Mouse (Mus musculus) midbrain, embryonic 13.5 days (tissue): ENCODE measurements at regions not wholly inside any gene's neighbourhood (a gene's known extent, or its start where the extent isn't known, plus 50 kb on each side); places are given as distances from the start of the nearest gene placed in this dataset.

Experiments used
- ATAC-seq: fragments of 200-750 bp; cut with Nextera tagmentation; 2 replicates; pipeline ENCODE4 v1.8.0; 2017; ENCODE audit warnings: mild to moderate bottlenecking, moderate TSS enrichment, moderate library complexity
- H3K27ac ChIP-seq: fragments of 300-500 bp; sonication (generic); 2 replicates; pipeline ENCODE4 v1.5.1; 2015; ENCODE audit warnings: inconsistent platforms, mild to moderate bottlenecking, moderate library complexity
- H3K27me3 ChIP-seq: fragments of 300-500 bp; sonication (generic); 2 replicates; pipeline ENCODE4 v1.6.1; 2015; ENCODE audit warnings: mild to moderate bottlenecking, inconsistent platforms
- H3K36me3 ChIP-seq: fragments of 300-500 bp; sonication (generic); 2 replicates; pipeline ENCODE4 v1.6.1; 2015; ENCODE audit warnings: mild to moderate bottlenecking, inconsistent platforms
- H3K4me1 ChIP-seq: fragments of 300-500 bp; sonication (generic); replicated peaks from 2 replicates; pipeline ENCODE4 v1.6.1; 2015; ENCODE audit warnings: inconsistent platforms
- H3K4me2 ChIP-seq: fragments of 300-500 bp; sonication (generic); replicated peaks from 2 replicates; pipeline ENCODE4 v1.6.1; 2015; ENCODE audit warnings: moderate library complexity, mild to moderate bottlenecking, inconsistent platforms
- H3K4me3 ChIP-seq: fragments of 300-500 bp; sonication (generic); replicated peaks from 2 replicates; pipeline ENCODE4 v1.5.1; 2015; ENCODE audit warnings: mild to moderate bottlenecking, inconsistent platforms
- H3K9ac ChIP-seq: fragments of 300-500 bp; sonication (generic); replicated peaks from 2 replicates; pipeline ENCODE4 v1.6.1; 2015; ENCODE audit warnings: mild to moderate bottlenecking, inconsistent platforms
- H3K9me3 ChIP-seq: fragments of 300-500 bp; sonication (generic); 2 replicates; pipeline ENCODE4 v1.6.1; 2016; ENCODE audit warnings: mild to moderate bottlenecking, inconsistent platforms
- WGBS: fragments of 180-500 bp; shearing (Covaris S2); methylation state at CpG from one replicate; pipeline ENCODE4 v1.1.7; 2015; 5-methylcytosine and 5-hydroxymethylcytosine counted together

DNA sequence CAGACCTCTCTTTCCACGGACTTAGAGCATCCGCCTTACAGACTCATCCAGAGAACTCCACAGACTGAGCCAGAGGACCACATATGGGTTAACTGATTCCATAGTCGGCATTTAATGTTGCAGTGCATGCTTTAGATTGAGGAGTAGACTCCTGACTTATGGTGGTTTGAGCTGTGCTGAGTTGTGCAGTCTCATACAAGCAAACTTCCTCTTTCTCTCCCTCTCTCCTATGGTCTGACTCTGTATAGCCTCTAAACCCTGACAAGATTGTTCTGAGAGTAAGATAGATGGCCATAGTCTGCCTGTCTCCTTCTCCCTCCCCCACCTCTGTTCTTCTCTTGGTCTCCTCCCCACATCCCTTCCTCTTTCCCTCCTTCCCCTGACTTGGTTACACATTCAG is 616.0 kb downstream of the Ryr2 start:
- 85% methylated on average over 3 of the region's 3 CpGs for WGBS
- no peaks in the 10 kb centered on the region for H3K27me3 ChIP-seq
- no peak overlapping the region for H3K27ac ChIP-seq
- no peak overlapping the region for H3K4me2 ChIP-seq
- no peaks in the 10 kb centered on the region for H3K9me3 ChIP-seq
- no peak for ATAC-seq
- H3K4me1 ChIP-seq: no peaks in the 10 kb centered on the region
- no peak overlapping the region for H3K4me3 ChIP-seq
- no peak overlapping the region for H3K9ac ChIP-seq
- H3K36me3 ChIP-seq: no peaks in the 10 kb centered on the region

DNA sequence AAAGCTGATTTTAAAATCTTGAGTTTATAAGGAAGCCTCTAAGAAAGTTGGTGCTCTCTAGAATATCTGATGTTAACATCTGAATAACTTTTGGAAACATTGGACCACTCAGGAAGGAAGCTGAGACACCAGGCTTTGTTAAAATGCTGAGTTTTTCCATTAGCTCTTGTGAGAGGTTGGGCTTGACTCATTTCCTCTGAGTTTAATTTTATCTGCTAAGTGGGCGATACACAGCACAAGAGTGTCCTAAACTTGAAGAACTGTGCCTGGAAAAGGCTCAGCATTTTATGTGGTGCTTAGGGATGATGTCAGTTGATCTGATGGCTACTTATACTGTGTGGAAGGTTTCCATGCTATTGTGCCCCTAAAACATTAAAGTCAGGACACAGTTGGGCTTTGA is 623.6 kb downstream of the Ryr2 start:
- H3K4me2 ChIP-seq: no peak overlapping the region
- ATAC-seq: no peak
- H3K9me3 ChIP-seq: no peaks in the 10 kb centered on the region
- no peaks in the 10 kb centered on the region for H3K36me3 ChIP-seq
- no peak overlapping the region for H3K9ac ChIP-seq
- H3K4me3 ChIP-seq: no peak overlapping the region
- no peak overlapping the region for H3K27ac ChIP-seq
- WGBS: 71% methylated on average over 1 of the region's 1 CpGs
- no peaks in the 10 kb centered on the region for H3K4me1 ChIP-seq
- H3K27me3 ChIP-seq: no peaks in the 10 kb centered on the region

DNA sequence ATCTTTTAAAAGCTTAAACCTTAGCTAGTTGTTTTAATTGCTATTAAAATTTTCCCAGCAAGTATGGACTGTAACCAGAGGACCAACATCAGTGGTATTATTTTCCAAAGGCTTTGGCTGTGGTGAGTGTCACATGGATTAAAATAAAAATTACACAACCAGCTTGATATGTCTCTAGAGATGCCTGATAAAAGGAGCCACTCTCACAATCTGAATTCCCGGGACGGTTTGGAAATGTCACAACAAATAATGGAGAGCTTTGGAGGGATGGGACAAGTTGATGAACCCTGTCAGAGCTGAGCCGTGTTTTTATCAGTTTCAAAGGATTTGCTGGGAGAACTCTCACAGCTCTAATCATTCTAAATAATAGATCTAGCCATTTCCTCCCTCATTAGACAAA is 624.0 kb downstream of the Ryr2 start:
- no peak overlapping the region for H3K4me3 ChIP-seq
- H3K27ac ChIP-seq: no peak overlapping the region
- H3K36me3 ChIP-seq: no peaks in the 10 kb centered on the region
- 26% methylated on average over 3 of the region's 3 CpGs for WGBS
- no peaks in the 10 kb centered on the region for H3K4me1 ChIP-seq
- ATAC-seq: no peak
- H3K9me3 ChIP-seq: no peaks in the 10 kb centered on the region
- no peaks in the 10 kb centered on the region for H3K27me3 ChIP-seq
- no peak overlapping the region for H3K9ac ChIP-seq
- H3K4me2 ChIP-seq: no peak overlapping the region

DNA sequence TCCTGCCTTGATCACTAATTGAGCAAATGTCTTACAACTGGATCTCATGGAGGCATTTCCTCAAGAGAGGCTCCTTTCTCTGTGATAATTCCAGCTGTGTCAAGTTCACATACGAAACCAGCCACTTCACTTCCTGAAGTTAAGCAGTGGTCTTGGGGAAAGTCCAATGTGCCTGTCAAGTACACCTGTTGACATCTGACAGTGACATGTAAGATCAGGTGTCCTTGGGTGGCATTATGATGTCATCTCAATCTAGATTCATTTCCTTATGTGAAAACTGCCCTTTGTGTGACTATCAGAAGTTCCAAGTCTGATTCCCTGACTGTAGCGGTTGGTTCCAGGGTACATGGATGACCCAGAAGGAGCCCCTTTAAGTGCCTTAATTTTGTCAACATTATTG is 646.5 kb downstream of the Ryr2 start:
- no peak overlapping the region for H3K4me2 ChIP-seq
- no peak overlapping the region for H3K4me3 ChIP-seq
- 89% methylated on average over 2 of the region's 2 CpGs for WGBS

DNA sequence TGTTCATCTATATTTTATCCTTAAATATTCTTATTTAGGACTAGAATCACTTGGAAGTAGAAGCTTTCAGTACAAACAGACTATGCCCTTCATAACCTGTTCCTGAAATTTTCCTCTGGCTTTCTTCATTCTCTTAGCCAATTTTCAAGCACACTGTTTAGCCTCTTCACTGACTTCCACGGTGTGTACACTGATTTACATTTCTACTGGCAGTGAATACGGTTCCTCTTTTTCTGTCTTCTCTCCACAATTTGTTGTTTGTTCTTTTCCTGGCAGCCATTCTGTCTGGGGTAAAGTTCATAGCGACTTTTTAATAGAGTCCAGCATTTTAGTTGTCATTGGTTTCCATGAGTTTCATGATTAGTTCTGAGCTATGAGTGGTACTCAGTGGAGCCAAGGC is 651.6 kb downstream of the Ryr2 start:
- 71% methylated on average over 3 of the region's 3 CpGs for WGBS
- H3K4me1 ChIP-seq: no peaks in the 10 kb centered on the region
- no peak overlapping the region for H3K9ac ChIP-seq
- no peaks in the 10 kb centered on the region for H3K36me3 ChIP-seq
- no peaks in the 10 kb centered on the region for H3K9me3 ChIP-seq
- H3K4me3 ChIP-seq: no peak overlapping the region
- no peak overlapping the region for H3K4me2 ChIP-seq
- no peak overlapping the region for H3K27ac ChIP-seq
- no peaks in the 10 kb centered on the region for H3K27me3 ChIP-seq
- ATAC-seq: no peak

More for the DNA sequence above, 646.5 kb downstream of the Ryr2 start:
- no peak overlapping the region for H3K9ac ChIP-seq
- no peaks in the 10 kb centered on the region for H3K36me3 ChIP-seq
- no peaks in the 10 kb centered on the region for H3K9me3 ChIP-seq
- no peaks in the 10 kb centered on the region for H3K4me1 ChIP-seq
- H3K27ac ChIP-seq: no peak overlapping the region
- no peaks in the 10 kb centered on the region for H3K27me3 ChIP-seq
- ATAC-seq: no peak

DNA sequence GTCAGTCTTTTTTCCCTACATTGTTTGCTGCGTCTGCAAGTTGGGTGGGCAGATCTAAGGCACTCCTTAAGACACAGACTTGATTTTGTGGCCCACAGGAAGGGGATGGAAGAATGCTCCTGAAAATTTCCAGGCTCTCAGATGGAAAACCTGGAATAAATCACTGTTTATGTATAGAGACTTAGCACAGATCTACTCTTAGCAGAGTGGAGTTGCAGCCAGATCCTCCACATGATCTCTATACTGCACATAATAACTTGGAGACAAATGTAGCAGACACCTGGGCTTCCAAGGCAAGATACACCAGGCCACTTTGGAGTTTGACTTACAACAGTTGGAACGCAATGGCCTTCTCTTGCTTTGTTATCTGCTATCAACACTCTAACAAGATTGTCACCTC is 654.3 kb downstream of the Ryr2 start:
- no peaks in the 10 kb centered on the region for H3K4me1 ChIP-seq
- H3K9ac ChIP-seq: no peak overlapping the region
- no peaks in the 10 kb centered on the region for H3K9me3 ChIP-seq
- ATAC-seq: no peak
- H3K27me3 ChIP-seq: no peaks in the 10 kb centered on the region
- H3K36me3 ChIP-seq: no peaks in the 10 kb centered on the region
- H3K4me3 ChIP-seq: no peak overlapping the region
- H3K4me2 ChIP-seq: no peak overlapping the region
- H3K27ac ChIP-seq: no peak overlapping the region
- WGBS: 79% methylated on average over 2 of the region's 2 CpGs

DNA sequence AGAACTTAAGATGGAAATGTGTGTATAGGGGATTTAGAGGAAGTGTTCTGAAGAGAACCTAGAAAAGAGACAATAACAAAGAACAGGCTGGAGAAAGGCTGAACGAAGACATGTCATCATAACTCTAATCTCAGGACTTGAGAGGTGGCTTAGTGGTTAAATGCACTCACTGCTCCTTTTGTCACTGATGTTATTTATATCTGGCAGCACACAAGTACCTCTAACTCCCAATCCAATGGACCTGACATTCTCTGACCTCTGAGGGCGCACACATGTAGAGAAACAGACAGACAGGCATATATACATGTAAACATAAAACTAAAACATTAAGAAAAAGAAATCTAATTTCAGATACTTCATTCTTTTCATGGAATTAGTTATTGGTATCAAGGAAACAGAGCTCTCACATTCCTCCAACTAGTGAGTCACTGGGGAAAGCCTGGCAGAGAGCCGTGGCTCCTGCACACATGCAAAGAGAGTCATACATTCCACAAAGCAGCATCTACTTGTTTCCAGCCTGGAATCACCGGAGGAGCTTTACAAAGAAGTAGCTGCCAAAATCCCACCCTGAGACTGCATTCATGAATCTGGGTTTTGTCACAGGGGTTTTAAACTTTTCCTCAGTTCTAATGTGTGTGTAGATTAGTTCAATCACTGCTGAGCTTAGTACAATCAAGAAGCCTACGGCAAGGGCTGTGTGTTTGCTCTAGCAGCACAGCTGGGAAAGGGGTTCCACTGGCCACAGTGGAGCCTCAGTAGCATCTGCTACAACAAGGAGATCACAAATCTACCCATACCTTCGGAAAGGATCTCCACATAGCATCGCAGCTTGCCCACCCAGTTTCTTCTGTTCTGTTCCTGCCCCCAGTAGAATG is 674.0 kb downstream of the Ryr2 start:
- no peak overlapping the region for H3K27ac ChIP-seq
- ATAC-seq: no peak
- no peaks in the 10 kb centered on the region for H3K36me3 ChIP-seq
- H3K27me3 ChIP-seq: no peaks in the 10 kb centered on the region
- WGBS: 80% methylated on average over 7 of the region's 7 CpGs
- no peak overlapping the region for H3K9ac ChIP-seq
- H3K4me2 ChIP-seq: no peak overlapping the region
- no peak overlapping the region for H3K4me3 ChIP-seq
- no peaks in the 10 kb centered on the region for H3K4me1 ChIP-seq
- H3K9me3 ChIP-seq: no peaks in the 10 kb centered on the region

DNA sequence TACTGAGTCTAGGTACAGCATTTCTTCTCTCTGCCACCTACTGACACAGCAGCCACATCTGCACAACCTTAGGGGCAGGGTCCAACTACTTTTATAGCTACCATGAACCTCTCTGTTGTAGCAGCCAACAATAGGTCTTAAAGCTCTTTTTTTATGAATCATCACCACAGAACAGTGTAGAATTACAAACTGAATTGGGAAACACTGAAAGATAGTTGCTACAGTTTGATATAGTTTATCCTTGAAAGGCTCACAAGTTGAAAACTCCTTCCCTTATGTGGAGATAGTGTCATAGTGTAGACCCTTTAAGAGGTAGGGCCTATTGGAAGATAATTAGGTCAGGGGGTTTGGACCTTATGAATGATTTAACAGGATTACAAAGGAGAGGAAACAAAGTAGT is 679.9 kb downstream of the Ryr2 start:
- Histone ChIP-seq H3K4me2 (no peak overlapping the region), H3K27ac (no peak overlapping the region), H3K4me3 (no peak overlapping the region), H3K9ac (no peak overlapping the region), H3K4me1 (no peaks in the 10 kb centered on the region), H3K36me3 (no peaks in the 10 kb centered on the region), H3K9me3 (no peaks in the 10 kb centered on the region), H3K27me3 (no peaks in the 10 kb centered on the region)
- no peak for ATAC-seq

DNA sequence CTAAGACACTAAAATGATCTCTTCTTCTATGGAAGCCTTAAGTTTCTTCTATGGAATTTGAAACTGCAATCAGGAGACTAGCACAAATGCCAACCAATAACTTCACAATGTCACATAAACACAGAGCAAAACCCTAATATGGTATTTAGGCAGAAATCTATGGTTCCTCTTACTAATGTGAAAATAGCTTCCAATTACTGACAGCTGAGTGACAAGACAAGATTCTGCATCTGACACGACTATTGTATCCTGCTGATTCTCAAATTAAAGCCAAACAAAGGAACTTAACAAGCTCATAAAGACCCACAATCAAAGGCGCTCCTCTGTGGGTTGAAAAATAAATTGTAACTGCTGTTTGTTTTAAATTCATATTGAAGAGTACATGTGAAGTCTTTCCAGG is 714.7 kb downstream of the Ryr2 start:
- Histone ChIP-seq H3K27ac (no peak overlapping the region), H3K4me2 (no peak overlapping the region), H3K27me3 (no peaks in the 10 kb centered on the region), H3K36me3 (no peaks in the 10 kb centered on the region), H3K4me1 (no peaks in the 10 kb centered on the region), H3K9ac (no peak overlapping the region), H3K9me3 (no peaks in the 10 kb centered on the region), H3K4me3 (no peak overlapping the region)
- 67% methylated on average over 2 of the region's 2 CpGs for WGBS
- ATAC-seq: no peak

DNA sequence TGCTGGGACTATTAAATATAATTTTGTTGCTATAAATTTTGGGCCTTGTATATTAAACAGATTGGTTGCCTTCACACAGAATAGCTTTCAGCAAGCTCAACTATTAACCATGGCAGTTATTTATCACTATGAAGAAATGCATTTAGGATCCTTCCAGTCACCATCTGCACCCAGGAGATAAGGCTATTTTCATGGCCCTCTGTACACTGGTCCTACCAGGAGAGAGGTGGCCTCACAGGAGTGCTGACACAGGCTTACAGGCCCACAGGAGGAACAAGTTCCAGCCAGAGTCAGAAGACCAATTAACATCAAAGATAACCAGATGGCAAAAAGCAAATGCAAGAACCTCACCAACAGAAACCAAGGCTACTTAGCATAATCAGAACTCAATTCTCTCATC is 731.3 kb downstream of the Ryr2 start:
- Histone ChIP-seq H3K4me3 (no peak overlapping the region), H3K27ac (no peak overlapping the region), H3K27me3 (no peaks in the 10 kb centered on the region), H3K36me3 (no peaks in the 10 kb centered on the region), H3K4me2 (no peak overlapping the region), H3K4me1 (no peaks in the 10 kb centered on the region), H3K9me3 (peaks cover 7% of the 10 kb centered on the region), H3K9ac (no peak overlapping the region)
- ATAC-seq: no peak

DNA sequence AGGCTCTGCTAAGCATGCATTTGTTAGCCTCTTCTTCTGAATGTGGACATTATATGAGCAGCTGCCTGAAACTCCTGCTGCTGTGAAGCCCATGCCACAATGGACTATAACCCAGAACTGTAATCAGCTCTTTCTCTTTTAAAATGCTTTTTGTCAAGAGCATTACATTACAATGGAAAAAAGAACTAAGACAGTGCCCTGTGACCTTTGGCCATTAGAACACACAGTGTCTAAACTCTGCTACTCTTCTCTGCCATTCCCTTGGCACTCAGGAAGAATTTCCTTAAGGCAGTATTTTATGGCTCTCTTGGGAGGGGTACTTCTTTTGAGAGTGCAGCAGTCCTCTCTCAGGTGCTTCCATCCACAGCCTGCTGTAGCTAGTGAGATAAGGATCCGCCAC is 737.3 kb downstream of the Ryr2 start:
- 81% methylated on average over 1 of the region's 1 CpGs for WGBS
- Histone ChIP-seq H3K4me3 (no peak overlapping the region), H3K4me2 (no peak overlapping the region), H3K9me3 (no peaks in the 10 kb centered on the region), H3K27me3 (no peaks in the 10 kb centered on the region), H3K9ac (no peak overlapping the region), H3K27ac (no peak overlapping the region), H3K36me3 (no peaks in the 10 kb centered on the region), H3K4me1 (no peaks in the 10 kb centered on the region)
- ATAC-seq: no peak

DNA sequence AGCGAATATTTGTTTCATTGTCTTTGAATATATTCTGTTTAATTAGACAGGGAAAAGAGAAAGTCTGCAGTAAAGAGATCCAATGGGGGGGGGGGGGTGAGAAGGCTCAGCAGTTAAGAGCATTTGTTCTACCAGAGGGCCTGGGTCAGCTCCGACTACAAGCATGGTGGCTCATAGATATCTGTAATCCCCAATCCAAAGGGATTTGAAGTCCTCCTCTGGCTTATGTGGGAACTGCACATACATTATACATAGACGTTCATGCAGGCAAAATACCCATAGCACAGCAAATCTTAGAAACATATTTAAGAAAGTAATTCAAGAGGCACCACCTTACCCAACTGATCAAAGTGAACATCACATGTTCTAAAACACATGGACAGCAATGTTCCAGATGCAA is 743.9 kb downstream of the Ryr2 start:
- Histone ChIP-seq H3K4me3 (no peak overlapping the region), H3K4me2 (no peak overlapping the region), H3K9ac (no peak overlapping the region), H3K9me3 (no peaks in the 10 kb centered on the region), H3K4me1 (no peaks in the 10 kb centered on the region), H3K27me3 (no peaks in the 10 kb centered on the region), H3K27ac (no peak overlapping the region), H3K36me3 (no peaks in the 10 kb centered on the region)
- WGBS: 78% methylated on average over 3 of the region's 3 CpGs
- ATAC-seq: no peak

DNA sequence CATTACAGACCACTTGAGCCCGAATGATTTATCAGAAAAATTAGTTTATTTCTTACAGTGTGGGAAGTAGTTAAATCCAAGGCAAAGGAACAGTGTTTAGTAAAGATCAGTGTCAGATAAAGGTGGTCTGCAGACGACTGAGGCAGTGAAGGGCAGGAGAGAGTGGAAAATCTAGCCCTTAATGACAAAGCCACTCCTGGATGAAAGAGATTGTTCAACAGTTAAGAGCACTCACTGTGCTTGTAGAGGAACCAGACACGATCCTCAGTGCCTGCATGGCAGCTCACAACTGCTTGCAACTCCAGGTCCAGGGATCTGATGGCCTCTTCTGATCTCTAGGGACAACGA is 758.3 kb downstream of the Ryr2 start:
- H3K27ac ChIP-seq: no peak overlapping the region; the same call in 1 of the 2 replicates

More for the DNA sequence above, 758.3 kb downstream of the Ryr2 start:
- Histone ChIP-seq H3K4me3 (no peak overlapping the region), H3K9me3 (no peaks in the 10 kb centered on the region), H3K4me1 (peaks cover 8% of the 10 kb centered on the region; the same call in 1 of the 2 replicates), H3K27me3 (no peaks in the 10 kb centered on the region), H3K36me3 (no peaks in the 10 kb centered on the region), H3K9ac (no peak overlapping the region), H3K4me2 (no peak overlapping the region)
- peak; percentile 59 for ATAC-seq
- WGBS: 37% methylated on average over 4 of the region's 4 CpGs
